Mouse (Mus musculus) forebrain, embryonic 11.5 days (tissue): ENCODE measurements around the gene Defb21. TPM values are rescaled to one million over a fixed set of nuclear protein-coding genes. Genes with fewer than 3 reads are reported as not detected.

Experiments
- ATAC-seq: fragments of 200-750 bp; cut with Nextera tagmentation; replicated peaks from 2 replicates; pipeline ENCODE4 v1.8.0; 2017; ENCODE audit warnings: moderate TSS enrichment; ENCODE audit not compliant: low FRiP score
- DNase-seq: peaks from one replicate; pipeline ENCODE4 v3.0.0-alpha.2; 2017; ENCODE audit warnings: low spot score
- H3K27ac ChIP-seq: fragments of 300-500 bp; sonication (generic); 2 replicates; pipeline ENCODE4 v1.5.1; 2014; ENCODE audit warnings: low read depth, low read length
- H3K27me3 ChIP-seq: fragments of 300-500 bp; sonication (generic); 2 replicates; pipeline ENCODE4 v1.6.1; 2014; ENCODE audit warnings: mild to moderate bottlenecking, low read length, mixed read lengths; ENCODE audit not compliant: control insufficient read depth, insufficient read depth
- H3K36me3 ChIP-seq: fragments of 300-500 bp; sonication (generic); 2 replicates; pipeline ENCODE4 v1.6.1; 2014; ENCODE audit warnings: mild to moderate bottlenecking, low read length, moderate library complexity, mixed read lengths; ENCODE audit not compliant: control insufficient read depth, insufficient read depth
- H3K4me1 ChIP-seq: fragments of 300-500 bp; sonication (generic); replicated peaks from 2 replicates; pipeline ENCODE4 v1.6.1; 2014; ENCODE audit warnings: low read length, mixed read lengths; ENCODE audit not compliant: control insufficient read depth, insufficient read depth
- H3K4me2 ChIP-seq: fragments of 300-500 bp; sonication (generic); 2 replicates; pipeline ENCODE4 v1.6.1; 2014; ENCODE audit warnings: low read depth, mild to moderate bottlenecking, low read length, moderate library complexity, mixed read lengths; ENCODE audit not compliant: severe bottlenecking
- H3K4me3 ChIP-seq: fragments of 300-500 bp; sonication (generic); 2 replicates; pipeline ENCODE4 v1.5.1; 2014; ENCODE audit warnings: low read depth, low read length
- H3K9ac ChIP-seq: fragments of 300-500 bp; sonication (generic); 2 replicates; pipeline ENCODE4 v1.6.1; 2014; ENCODE audit warnings: low read length
- H3K9me3 ChIP-seq: fragments of 300-500 bp; sonication (generic); 2 replicates; pipeline ENCODE4 v1.6.1; 2016; ENCODE audit warnings: low read length, mixed read lengths; ENCODE audit not compliant: control insufficient read depth
- WGBS: fragments of 180-500 bp; shearing (Covaris S2); extraction: QIAGEN DNeasy Blood & Tissue Kit; methylation state at CpG from one replicate; pipeline ENCODE4 v1.1.7; 2014; 5-methylcytosine and 5-hydroxymethylcytosine counted together
- polyA plus RNA-seq: library from polyadenylated mRNA; unstranded; fragments of >200 nt; fragmentation: Nextera tagmentation; extraction: Ambion mirVana; gene quantifications from 2 replicates; pipeline ENCODE4 v1.2.1, GENCODE M21; 2014

The Defb21 gene
- not detected in 2 replicates for polyA plus RNA-seq

GRCm38 (mm10) chr2:152572114-152572794 is at the start of gene Defb21:
Defb21 (plus strand) TSS chr2:152572744.
- Histone ChIP-seq H3K27ac (no peak within 1 kb of the TSS), H3K27me3 (no peaks in the 10 kb centered on the region), H3K4me1 (no peaks in the 10 kb centered on the region), H3K36me3 (no peaks in the 10 kb centered on the region), H3K4me3 (no peak within 1 kb of the TSS), H3K9ac (no peak within 1 kb of the TSS), H3K4me2 (no peak within 1 kb of the TSS), H3K9me3 (no peaks in the 10 kb centered on the region)
- DNase-seq (peak; percentile 56), ATAC-seq (no peak)
- WGBS, result 61% methylated on average over 11 of the region's 11 CpGs

GRCm38 (mm10) chr2:152539944-152540710 is 32.4 kb upstream of the Defb21 start, which contains the start of gene Defb29:
Defb29 (minus strand) TSS chr2:152540098.
- Histone ChIP-seq H3K4me3 (no peak within 1 kb of the TSS), H3K27ac (no peak within 1 kb of the TSS), H3K36me3 (no peaks in the 10 kb centered on the region), H3K4me2 (no peak within 1 kb of the TSS), H3K4me1 (no peaks in the 10 kb centered on the region), H3K9ac (no peak within 1 kb of the TSS), H3K27me3 (no peaks in the 10 kb centered on the region), H3K9me3 (no peaks in the 10 kb centered on the region)
- DNase-seq (no peak), ATAC-seq (no peak)
- WGBS, result 61% methylated on average over 13 of the region's 13 CpGs

- H3K27ac ChIP-seq, result no peak overlapping the region
- H3K36me3 ChIP-seq, result no peaks in the 10 kb centered on the region
- H3K4me3 ChIP-seq, result no peak overlapping the region
- H3K9me3 ChIP-seq, result no peaks in the 10 kb centered on the region
- no peaks in the 10 kb centered on the region for H3K4me1 ChIP-seq
- ATAC-seq, result no peak
- H3K27me3 ChIP-seq, result no peaks in the 10 kb centered on the region
- H3K4me2 ChIP-seq, result no peak overlapping the region
- 91% methylated on average over 9 of the region's 9 CpGs for WGBS
- no peak for DNase-seq
- H3K9ac ChIP-seq, result no peak overlapping the region
Measured at GRCm38 (mm10) chr2:152541979-152542378, 30.6 kb upstream of the Defb21 start.

GRCm38 (mm10) chr2:152542897-152543296 is 29.6 kb upstream of the Defb21 start:
- no peak overlapping the region for H3K4me3 ChIP-seq
- H3K9ac ChIP-seq, result no peak overlapping the region
- H3K27me3 ChIP-seq, result no peaks in the 10 kb centered on the region
- WGBS, result 71% methylated on average over 2 of the region's 2 CpGs
- H3K4me2 ChIP-seq, result no peak overlapping the region
- no peaks in the 10 kb centered on the region for H3K4me1 ChIP-seq
- no peaks in the 10 kb centered on the region for H3K36me3 ChIP-seq
- H3K27ac ChIP-seq, result no peak overlapping the region
- no peak for ATAC-seq
- no peak for DNase-seq
- no peaks in the 10 kb centered on the region for H3K9me3 ChIP-seq

- ATAC-seq (no peak), DNase-seq (no peak)
- H3K9me3 ChIP-seq, result no peaks in the 10 kb centered on the region
- no peaks in the 10 kb centered on the region for H3K4me1 ChIP-seq
- no peak overlapping the region for H3K4me3 ChIP-seq
- no peaks in the 10 kb centered on the region for H3K36me3 ChIP-seq
- H3K27me3 ChIP-seq, result no peaks in the 10 kb centered on the region
- H3K27ac ChIP-seq, result no peak overlapping the region
- WGBS, result 88% methylated on average over 4 of the region's 4 CpGs
- no peak overlapping the region for H3K4me2 ChIP-seq
- no peak overlapping the region for H3K9ac ChIP-seq
Measured at GRCm38 (mm10) chr2:152543478-152543877, 29.1 kb upstream of the Defb21 start.

- Histone ChIP-seq H3K27ac (no peak overlapping the region), H3K4me3 (no peak overlapping the region), H3K9ac (no peak overlapping the region), H3K4me2 (no peak overlapping the region), H3K4me1 (no peaks in the 10 kb centered on the region), H3K36me3 (no peaks in the 10 kb centered on the region), H3K27me3 (no peaks in the 10 kb centered on the region), H3K9me3 (no peaks in the 10 kb centered on the region)
- 30% methylated on average over 4 of the region's 4 CpGs for WGBS
- DNase-seq (peak; percentile 65), ATAC-seq (no peak)
Measured at GRCm38 (mm10) chr2:152544691-152545090, 27.9 kb upstream of the Defb21 start.

- H3K4me1 ChIP-seq, result no peaks in the 10 kb centered on the region
- H3K36me3 ChIP-seq, result no peaks in the 10 kb centered on the region
- no peak overlapping the region for H3K4me2 ChIP-seq
- no peak overlapping the region for H3K27ac ChIP-seq
- ATAC-seq (no peak), DNase-seq (no peak)
- no peak overlapping the region for H3K4me3 ChIP-seq
- no peaks in the 10 kb centered on the region for H3K9me3 ChIP-seq
- no peak overlapping the region for H3K9ac ChIP-seq
- 85% methylated on average over 5 of the region's 5 CpGs for WGBS
- H3K27me3 ChIP-seq, result no peaks in the 10 kb centered on the region
Measured at GRCm38 (mm10) chr2:152548124-152548523, 24.4 kb upstream of the Defb21 start.

- ATAC-seq (no peak), DNase-seq (peak; percentile 82)
- 14% methylated on average over 16 of the region's 16 CpGs for WGBS
- Histone ChIP-seq H3K27me3 (no peaks in the 10 kb centered on the region), H3K9ac (no peak overlapping the region), H3K4me1 (no peaks in the 10 kb centered on the region), H3K9me3 (no peaks in the 10 kb centered on the region), H3K4me3 (no peak overlapping the region), H3K4me2 (peak overlapping the region; percentile 28; the same call in 1 of the 2 replicates), H3K36me3 (no peaks in the 10 kb centered on the region), H3K27ac (no peak overlapping the region)
Measured at GRCm38 (mm10) chr2:152553774-152554423, 18.6 kb upstream of the Defb21 start.
